In genomic region chr5:117338503-117338902, GRCm38 (mm10) we compare ENCODE assay signal across 17 mouse cellular contexts.
"Had no signal": no experiment of that assay in that cellular context is flagged by ENCODE, and none has a peak within 500 bp of the region (broad histone marks: within the 10 kb centered on the region; RNA-seq: fewer than 3 reads in every experiment).

No protein-coding gene starts in this region.

- ATAC-seq: intestine, embryonic 15.5 days had no signal

- DNase-seq: kidney, adult 11 months; kidney, adult 8-10 months; kidney, postnatal 10 days; kidney, postnatal 36 days; layer of hippocampus, postnatal 36 days; lung, adult 18-20 months; lung, postnatal 10 days; lung, postnatal 4 days; midbrain, embryonic 14.5 days; right cerebral cortex, postnatal 4 days; thymus, postnatal 25 days had no signal

- H3K9me3 ChIP-seq: intestine, embryonic 15.5 days; kidney, embryonic 15.5 days; lung, embryonic 15.5 days; stomach, embryonic 15.5 days had no signal

- H3K9ac ChIP-seq: intestine, embryonic 15.5 days; kidney, embryonic 15.5 days; lung, embryonic 15.5 days; stomach, embryonic 15.5 days had no signal

- H3K27ac ChIP-seq: intestine, embryonic 15.5 days; kidney, embryonic 15.5 days; left cerebral cortex, adult 2 months; lung, embryonic 15.5 days; midbrain, embryonic 10.5 days; stomach, embryonic 15.5 days had no signal

- H3K4me1 ChIP-seq: intestine, embryonic 15.5 days; kidney, embryonic 15.5 days; lung, embryonic 15.5 days; midbrain, embryonic 10.5 days; stomach, embryonic 15.5 days had no signal

- H3K27me3 ChIP-seq: intestine, embryonic 15.5 days; kidney, embryonic 15.5 days; lung, embryonic 15.5 days; stomach, embryonic 15.5 days had no signal

- H3K36me3 ChIP-seq: midbrain, embryonic 10.5 days had no signal

- H3K4me3 ChIP-seq: intestine, embryonic 15.5 days; kidney, embryonic 15.5 days; left cerebral cortex, adult 2 months; lung, embryonic 15.5 days; midbrain, embryonic 10.5 days; stomach, embryonic 15.5 days had no signal

- H3K4me2 ChIP-seq: intestine, embryonic 15.5 days; kidney, embryonic 15.5 days; lung, embryonic 15.5 days; stomach, embryonic 15.5 days had no signal
